Mouse (Mus musculus) cerebellum, adult 8-10 months (tissue): ENCODE results near the gene Dtd1.
"Not testable (repeated sequence)": the region's sequence is repeated elsewhere in the genome, so short reads cannot be mapped to it uniquely, and the experiment has no call there.

Experiments
- DNase-seq: peaks from one replicate; pipeline ENCODE4 v3.0.0; 2022

The Dtd1 gene

DNA sequence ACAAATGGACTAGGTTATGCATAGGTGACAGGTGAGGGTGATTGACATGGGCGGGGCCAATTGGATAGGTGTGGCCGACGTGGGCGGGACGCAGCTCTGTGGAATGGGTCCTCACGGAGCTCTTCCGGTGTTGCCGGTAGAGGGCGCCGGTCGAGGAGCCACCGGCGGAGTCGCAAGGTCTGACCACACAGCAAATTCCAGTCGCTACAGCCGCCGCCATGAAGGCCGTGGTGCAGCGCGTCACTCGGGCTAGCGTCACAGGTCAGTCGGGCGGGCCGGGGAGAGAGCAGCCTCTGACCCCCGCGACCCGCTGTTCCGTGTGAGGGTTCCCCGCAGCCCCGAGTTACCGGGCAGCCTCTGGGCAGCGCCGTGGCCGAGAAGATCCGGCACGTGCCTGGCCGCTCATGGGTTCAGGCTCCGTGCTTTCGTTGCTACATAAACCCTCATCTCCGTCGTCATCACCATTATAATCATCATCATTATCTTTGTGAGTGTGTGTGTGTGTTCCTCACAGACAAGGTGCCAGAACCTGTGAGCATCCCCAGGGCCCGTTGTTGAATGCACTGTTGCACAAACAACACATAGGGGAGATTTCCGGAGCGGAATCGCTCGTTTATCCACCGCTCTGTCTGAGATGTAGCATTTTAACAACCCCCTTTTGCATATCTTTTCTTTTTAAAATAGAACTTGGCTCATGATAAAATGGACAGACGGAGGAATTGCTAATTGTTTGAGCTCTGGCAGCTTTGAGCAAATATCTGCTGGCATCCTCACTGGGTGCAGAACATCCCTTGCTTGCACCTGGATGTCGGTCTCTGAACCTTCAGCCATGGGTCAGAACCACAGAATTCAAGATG is at the start of gene Dtd1:
TSS of gene Dtd1 (plus strand) at position 67 of the 857 bp plus-strand sequence.
- peak; percentile 92 for DNase-seq

- DNase-seq, result peak; percentile 61
Measured at GRCm38 (mm10) chr2:144550529-144550928, 49.2 kb upstream of the Dtd1 start, which contains the start of gene Rbbp9. TSS of gene Rbbp9 (minus strand) at chr2:144550869.

DNA sequence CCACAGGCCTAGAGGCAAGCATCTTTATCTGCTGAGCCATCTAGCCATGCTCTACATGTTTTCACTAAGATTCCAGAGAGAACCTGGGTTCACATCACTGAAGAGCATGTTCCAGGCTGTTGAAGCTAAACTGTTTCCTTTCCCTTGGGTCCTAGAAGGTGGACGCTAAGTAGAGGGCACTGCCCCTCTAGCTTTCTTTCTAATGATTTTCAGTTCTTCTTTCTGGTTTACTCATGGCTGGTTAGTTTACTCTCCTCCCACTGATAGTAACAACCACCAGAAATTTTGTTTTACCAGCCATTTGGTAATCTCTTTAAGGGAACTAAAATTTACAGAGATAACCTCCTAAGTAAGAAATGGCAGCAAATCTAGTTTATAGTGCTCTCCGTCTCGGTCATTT is 45.8 kb upstream of the Dtd1 start:
- no peak for DNase-seq

GRCm38 (mm10) chr2:144555286-144555819 is 44.3 kb upstream of the Dtd1 start:
- no peak for DNase-seq

DNA sequence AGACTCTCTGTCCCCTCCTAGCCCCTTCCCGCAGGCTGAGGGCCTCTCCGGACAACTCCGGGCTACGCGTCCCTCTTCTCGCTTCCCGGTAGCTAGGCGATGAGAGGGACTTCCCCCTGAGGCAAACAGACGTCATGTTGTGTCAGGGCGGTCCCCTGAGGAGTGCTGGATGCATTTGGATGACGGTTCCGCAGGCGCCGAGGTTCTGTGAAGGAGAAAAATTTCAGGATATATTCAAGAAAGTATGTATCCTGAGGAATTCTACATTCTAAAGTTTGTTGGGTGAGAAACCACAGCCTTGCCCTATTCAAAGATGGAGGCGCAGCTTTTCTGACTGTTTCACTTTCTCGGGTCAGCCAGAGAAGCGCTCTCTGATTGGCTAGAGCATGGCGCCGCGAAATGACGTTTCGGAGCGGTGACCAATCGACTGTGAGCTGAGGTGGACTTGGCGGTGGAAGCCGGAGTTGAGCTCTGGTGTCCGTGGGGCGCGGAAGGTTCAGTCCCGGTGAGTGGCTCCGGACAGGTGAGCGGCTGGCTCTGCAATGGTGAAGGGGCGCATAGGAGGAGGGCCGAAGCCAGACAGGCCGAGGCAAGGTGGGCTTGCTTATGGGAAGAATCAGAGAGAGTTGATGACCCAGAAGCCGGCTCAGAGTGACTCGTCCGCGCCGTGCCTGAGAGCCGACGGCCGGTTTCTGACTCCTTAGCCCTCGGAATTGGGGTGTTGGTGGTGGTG is 43.7 kb upstream of the Dtd1 start, which contains the start of gene Sec23b:
TSS of gene Sec23b (plus strand) at position 410 of the 733 bp plus-strand sequence.
- peak; percentile 95 for DNase-seq

DNA sequence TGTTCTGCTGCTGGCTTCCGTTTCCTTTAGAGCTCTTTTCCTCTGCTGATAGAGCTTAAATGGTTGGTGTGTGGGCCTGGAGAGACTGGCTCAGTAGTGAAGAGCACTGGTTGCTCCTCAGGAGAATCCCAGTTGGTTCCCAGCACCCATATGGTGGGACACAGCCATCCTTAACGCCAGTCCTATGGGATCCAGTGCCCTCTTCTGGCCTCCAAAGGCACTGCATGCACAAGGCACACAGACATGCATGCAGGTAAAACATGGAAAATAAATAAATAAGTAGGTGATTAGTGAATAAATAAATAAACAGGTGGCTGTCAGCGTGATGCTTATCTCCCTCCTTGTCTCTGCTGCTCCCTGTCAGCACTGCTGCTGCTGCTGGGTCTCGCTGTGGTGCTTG is 11.0 kb upstream of the Dtd1 start:
- no peak for DNase-seq

DNA sequence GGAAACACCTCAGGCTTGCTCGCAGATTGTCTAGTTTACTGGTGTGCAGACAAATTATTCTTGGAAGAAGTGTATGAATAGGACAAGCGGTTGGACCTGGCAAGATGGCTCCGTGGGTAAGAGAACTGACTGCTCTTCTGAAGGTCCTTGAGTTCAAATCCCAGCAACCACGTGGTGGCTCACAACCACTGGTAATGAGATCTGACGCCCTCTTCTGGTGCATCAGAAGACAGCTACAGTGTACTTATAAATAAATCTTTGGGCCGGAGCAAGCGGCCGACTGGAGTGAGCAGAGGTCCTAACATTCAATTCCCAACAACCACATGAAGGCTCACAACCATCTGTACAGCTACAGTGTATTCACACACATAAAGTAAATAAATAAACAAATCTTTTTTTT is 6.7 kb upstream of the Dtd1 start:
- not testable (repeated sequence) for DNase-seq

DNA sequence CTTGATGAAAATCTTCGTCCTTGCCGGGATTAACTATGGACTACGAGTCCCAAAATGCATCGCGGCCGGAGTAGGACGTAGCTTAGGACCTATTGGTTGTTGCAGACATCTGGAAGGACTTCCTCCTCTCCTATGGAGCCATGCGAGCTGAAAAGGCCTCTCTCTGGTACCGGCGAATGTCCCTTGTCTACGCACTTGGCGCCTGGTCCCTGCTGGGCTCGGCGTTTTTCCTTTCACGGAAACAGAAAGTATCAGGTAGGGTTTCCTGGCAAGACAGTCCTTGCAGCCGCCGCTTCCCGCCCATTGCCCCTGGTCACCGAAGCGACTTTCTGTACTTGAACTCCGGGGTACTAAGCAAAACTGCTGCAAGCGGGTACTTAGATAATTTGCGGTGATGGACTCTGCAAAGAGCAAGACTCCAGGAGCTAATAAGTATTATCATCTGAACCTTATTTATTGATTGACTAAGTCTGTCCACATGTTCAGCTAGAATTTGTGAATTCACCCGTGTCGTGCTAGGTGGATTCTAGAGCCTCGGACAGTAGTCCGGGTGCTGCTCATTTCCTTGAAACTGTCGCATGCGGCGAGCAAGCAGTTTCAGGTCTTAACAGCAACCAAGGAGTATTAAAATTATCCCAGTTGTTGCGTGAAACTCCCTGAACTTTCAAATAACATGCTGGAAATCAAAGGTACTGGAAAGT is 5.6 kb upstream of the Dtd1 start, which contains the start of gene Smim26:
TSS of gene Smim26 (plus strand) at position 104 of the 701 bp plus-strand sequence.
- DNase-seq, result peak; percentile 78

DNA sequence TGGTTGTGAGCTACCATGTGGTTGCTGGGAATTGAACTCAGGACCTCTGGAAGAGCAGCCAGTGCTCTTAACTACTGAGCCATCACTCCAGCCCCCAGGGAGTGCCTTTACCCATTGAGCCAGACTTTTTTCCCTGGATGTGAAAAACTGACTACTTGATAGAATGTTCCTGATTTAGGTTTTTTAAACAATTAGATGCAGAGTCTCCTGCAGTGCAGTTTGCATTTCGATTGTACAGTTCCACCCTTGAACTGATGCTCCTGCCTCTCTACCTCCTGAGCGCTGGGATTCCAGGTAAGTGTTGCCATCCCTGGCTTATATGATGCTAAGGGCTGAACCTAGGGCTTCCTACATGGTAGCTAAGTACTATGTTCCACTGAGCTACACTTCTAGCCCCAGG is 1.7 kb upstream of the Dtd1 start:
- DNase-seq, result no peak

- DNase-seq, result no peak
Measured at GRCm38 (mm10) chr2:144601576-144601975, 1.9 kb downstream of the Dtd1 start.

- DNase-seq, result no peak
Measured at GRCm38 (mm10) chr2:144613956-144614355, 14.3 kb downstream of the Dtd1 start.

DNA sequence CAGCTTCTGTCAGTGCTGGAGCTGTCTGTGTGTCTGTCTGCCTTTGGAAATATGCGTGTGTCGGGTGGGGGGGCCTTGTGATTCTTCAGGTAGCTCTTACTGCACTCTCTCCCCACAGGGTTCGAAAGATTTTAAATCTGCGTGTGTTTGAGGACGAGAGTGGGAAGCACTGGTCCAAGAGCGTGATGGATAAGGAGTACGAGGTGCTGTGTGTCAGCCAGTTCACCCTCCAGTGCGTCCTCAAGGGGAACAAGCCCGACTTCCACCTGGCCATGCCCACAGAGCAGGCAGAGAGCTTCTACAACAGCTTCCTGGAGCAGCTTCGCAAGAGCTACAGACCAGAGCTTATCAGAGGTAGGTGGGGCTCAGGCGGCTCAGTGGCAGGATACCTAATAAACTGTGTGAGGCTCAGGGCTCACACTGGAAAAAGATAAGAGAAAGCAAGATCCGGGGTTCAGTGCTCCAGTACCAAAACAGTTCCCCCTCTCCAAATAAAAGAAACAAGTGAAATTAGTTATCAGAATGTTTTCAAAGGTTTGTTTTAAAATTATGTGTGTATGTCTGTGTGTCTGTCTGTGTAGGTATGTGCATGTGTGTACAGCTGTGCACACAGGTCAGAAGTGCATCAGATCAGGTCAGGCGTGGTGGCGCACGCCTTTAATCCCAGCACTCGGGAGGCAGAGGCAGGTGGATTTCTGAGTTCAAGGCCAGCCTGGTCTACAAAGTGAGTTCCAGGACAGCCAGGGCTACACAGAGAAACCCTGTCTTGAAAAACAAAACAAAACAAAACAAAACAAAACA is 17.6 kb downstream of the Dtd1 start:
- DNase-seq, result no peak

DNA sequence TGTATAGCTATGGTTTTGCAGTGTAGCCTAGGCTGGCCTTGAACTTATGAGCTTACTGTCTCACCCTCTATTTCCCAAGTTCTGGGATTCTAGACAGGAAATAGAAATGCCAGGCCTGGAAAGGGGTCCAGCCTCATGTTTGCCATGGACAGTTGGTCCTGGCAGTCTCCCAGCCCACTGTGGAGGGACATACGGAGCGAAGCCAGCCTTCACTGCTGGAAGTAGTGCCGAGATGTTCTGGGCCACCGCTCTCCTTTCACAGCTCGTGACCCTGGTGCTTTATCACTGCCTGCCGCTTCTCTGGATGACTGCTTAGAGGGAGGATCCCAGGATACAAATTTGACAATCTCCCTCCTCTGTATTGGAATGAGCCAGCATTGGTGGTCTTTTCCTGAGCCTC is 21.8 kb downstream of the Dtd1 start:
- DNase-seq, result peak; percentile 35

DNA sequence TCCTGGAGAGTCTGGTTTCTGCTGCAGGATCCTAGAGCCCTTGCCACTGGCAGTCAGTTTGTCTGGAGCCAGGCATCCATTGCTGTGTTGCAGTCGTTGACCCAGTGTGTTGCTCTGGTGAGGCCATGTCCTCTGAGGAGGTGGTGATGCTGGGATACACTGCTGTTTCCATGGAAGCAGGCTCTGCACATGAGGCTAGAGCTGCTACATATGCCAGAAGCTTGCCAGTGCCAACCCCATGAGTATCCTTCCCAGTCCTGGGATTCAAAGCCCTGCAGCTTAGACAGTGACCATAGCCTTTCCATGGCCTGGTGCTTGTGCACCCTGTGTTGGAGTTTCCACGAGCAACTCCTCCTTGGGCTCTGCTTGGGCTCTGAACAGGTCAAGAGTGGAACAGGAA is 33.9 kb downstream of the Dtd1 start:
- no peak for DNase-seq

DNA sequence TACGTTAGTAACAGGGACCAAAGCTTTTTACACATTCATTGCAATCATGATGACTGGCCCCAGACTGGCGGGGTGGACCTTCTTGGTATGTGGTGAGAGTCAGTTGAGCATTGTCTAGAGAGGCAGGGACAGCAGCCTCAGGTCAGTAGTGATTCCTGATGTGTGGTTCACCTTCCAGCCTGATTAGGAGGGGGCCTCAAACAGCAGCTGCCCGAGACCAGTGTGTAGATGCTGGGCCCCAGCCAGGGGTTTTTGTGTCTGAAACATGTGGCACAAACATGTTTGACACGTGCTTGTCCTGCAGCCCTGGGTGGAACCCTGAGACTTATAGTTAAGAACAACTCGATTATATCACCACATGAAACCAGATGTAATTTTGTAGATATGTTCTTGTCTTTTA is 34.5 kb downstream of the Dtd1 start:
- DNase-seq, result no peak

DNA sequence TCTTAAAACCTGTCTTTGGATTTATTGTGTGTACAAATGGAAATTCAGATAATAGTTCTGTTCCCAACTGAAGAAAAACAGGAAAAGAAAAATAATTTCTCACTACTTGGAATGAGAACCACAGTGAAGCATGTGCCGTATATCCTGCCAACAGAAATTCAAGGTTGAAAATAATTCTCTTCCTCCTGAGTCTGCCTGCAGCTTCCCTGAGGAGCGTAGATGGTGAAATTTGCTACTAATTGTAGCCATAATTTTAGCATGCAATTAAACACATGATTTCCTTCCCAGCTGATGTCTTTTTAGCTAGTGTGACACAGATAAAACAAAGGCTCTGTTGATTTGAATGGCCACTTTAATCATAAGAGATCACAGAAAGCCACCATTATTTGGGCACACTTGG is 35.0 kb downstream of the Dtd1 start:
- no peak for DNase-seq

DNA sequence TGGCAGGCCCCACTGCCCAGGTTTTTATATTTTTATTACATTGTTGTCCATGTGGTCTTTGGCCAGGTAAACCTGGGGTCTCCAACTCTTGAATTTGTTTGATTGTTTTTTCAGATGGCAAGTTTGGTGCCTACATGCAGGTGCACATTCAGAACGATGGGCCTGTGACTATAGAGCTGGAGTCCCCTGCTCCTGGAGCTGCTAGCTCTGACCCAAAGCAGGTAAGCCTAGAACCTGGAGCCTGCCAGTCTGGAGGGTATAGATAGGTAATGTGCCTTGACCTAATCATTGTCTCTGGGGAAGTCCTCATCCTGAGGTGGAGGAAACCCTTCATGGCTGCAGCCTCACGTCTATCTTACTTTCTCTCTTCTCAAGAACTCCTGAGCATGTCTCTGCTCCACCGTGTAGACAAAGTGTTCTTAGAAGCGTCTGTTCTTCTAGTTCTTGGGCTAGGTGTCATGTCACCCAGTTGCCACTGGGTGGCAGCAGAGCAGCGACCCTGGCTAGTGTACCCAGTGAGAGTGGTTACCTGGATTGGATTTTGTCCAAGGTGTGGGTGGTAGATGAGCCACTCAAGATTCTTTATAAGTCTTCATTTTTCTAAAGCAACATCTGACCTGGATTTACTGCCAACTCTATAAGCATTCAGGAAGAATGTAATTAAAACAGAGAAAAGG is 36.1 kb downstream of the Dtd1 start:
- peak; percentile 61 for DNase-seq

DNA sequence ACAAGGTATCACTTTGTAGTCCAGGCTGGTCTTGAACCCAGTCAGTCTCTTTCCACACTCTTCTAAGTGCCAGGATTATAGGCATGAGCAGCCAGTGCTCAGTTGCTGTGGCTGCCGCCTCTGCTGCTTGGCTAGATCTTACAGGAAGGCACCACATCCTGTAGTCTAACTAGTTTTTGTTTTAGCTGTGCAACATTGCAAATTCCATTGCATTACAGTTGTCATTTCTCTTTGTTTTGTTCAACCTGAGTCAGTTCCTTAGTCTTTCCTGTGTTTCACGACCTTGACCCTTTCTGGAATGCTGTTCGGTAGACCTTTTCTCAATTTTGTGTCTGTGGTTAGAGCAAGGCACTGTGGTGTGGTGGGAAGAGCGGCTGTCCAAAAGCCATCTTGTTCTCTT is 37.5 kb downstream of the Dtd1 start:
- DNase-seq, result no peak

GRCm38 (mm10) chr2:144637671-144638395 is 38.1 kb downstream of the Dtd1 start:
- no peak for DNase-seq

DNA sequence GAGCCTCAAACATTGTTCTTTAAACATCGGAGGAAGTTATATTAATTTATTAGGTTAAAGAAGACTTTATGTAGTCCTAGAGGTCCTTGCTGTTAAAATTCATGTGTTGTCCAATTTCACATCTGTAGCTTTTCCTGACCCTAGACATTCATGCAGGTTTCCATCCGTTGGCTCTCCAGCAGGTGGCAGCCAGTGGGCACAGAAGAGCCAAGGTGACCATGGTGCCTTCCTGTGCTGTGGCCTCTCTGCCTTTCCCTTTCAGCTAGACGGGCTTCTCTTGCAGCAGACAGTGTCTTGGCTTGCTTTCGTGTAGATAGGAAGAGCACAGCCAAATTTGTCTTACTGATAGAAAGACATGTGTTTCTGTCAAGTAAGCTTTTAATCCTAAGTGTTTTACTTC is 39.0 kb downstream of the Dtd1 start:
- DNase-seq, result no peak

DNA sequence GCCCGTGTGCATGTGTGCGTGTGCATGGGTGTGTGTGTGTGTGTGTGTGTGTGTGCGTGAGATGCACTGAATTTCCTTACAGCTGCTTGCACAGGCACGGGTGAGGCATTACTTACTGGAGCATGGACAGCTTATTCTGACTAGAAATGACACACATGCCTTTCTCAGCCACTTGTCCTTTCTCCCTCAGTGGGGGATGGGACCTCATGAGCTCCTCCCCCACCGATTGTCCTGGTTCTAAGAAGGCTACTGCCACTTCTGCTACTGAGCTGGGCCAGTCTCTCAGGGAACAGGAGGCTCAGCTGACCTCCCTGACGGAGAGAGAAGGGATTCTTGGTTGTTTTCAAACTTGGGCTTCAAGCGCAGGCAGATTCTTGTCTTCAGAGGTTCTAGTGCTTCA is 40.4 kb downstream of the Dtd1 start:
- DNase-seq, result no peak
